Mouse (Mus musculus) hindbrain, embryonic 15.5 days (tissue): ENCODE data around the gene Fam181a. TPM values are rescaled to one million over a fixed set of nuclear protein-coding genes. Genes with fewer than 3 reads are reported as not detected.

Experiments used
- ATAC-seq: fragments of 200-750 bp; cut with Nextera tagmentation; 2 replicates; pipeline ENCODE4 v1.8.0; 2017; ENCODE audit warnings: low read depth, moderate number of reproducible peaks, moderate TSS enrichment; ENCODE audit not compliant: low FRiP score
- H3K27ac ChIP-seq: fragments of 300-500 bp; sonication (generic); replicated peaks from 2 replicates; pipeline ENCODE4 v1.5.1; 2015; ENCODE audit warnings: mild to moderate bottlenecking, inconsistent platforms
- H3K27me3 ChIP-seq: fragments of 300-500 bp; sonication (generic); 2 replicates; pipeline ENCODE4 v1.6.1; 2015; ENCODE audit warnings: control low read depth, inconsistent platforms
- H3K36me3 ChIP-seq: fragments of 300-500 bp; sonication (generic); 2 replicates; pipeline ENCODE4 v1.6.1; 2015; ENCODE audit warnings: control low read depth, inconsistent platforms
- H3K4me1 ChIP-seq: fragments of 300-500 bp; sonication (generic); replicated peaks from 2 replicates; pipeline ENCODE4 v1.6.1; 2015; ENCODE audit warnings: control low read depth, inconsistent platforms
- H3K4me2 ChIP-seq: fragments of 300-500 bp; sonication (generic); 2 replicates; pipeline ENCODE4 v1.6.1; 2015; ENCODE audit warnings: moderate library complexity, mild to moderate bottlenecking, inconsistent platforms
- H3K4me3 ChIP-seq: fragments of 300-500 bp; sonication (generic); 2 replicates; pipeline ENCODE4 v1.5.1; 2015; ENCODE audit warnings: mild to moderate bottlenecking, inconsistent platforms
- H3K9ac ChIP-seq: fragments of 300-500 bp; sonication (generic); 2 replicates; pipeline ENCODE4 v1.6.1; 2015; ENCODE audit warnings: inconsistent platforms
- H3K9me3 ChIP-seq: fragments of 300-500 bp; sonication (generic); 2 replicates; pipeline ENCODE4 v1.6.1; 2016; ENCODE audit warnings: control low read depth, inconsistent platforms
- WGBS: fragments of 180-500 bp; shearing (Covaris S2); methylation state at CpG from one replicate; pipeline ENCODE4 v1.1.7; 2015; 5-methylcytosine and 5-hydroxymethylcytosine counted together
- polyA plus RNA-seq: library from polyadenylated mRNA; unstranded; fragments of >200 nt; fragmentation: Nextera tagmentation; extraction: Ambion mirVana; gene quantifications from 2 replicates; pipeline ENCODE4 v1.2.1, GENCODE M21; 2015

Fam181a gene
- polyA plus RNA-seq, 1 experiment from 2014 or later: 7.2 TPM

DNA sequence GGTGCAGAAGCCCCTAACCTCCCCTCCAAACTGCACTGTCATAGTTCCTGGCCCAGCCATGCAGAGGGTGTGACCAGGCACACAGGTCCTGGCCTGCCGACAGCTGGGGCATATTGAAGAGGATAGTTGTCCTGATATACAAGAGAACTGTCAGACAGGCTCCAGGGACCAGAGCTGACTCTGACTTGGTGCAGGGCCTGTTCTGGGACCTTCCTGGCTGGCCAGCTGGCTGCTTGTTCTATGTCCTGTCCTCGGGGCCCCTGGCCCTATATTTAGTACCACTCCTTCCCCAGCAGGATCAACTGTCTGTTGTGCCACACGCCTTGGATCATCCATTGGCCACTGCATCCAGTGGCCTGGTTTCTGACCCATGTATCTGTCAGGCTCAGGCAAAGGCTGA is 51.6 kb downstream of the Fam181a start:
- Histone ChIP-seq H3K27ac (no peak overlapping the region), H3K4me3 (no peak overlapping the region), H3K9ac (no peak overlapping the region), H3K36me3 (no peaks in the 10 kb centered on the region), H3K4me1 (no peaks in the 10 kb centered on the region), H3K4me2 (no peak overlapping the region), H3K9me3 (no peaks in the 10 kb centered on the region), H3K27me3 (no peaks in the 10 kb centered on the region)
- no peak for ATAC-seq
- 88% methylated on average over 3 of the region's 3 CpGs for WGBS

Other genes with a start within 250 kb of the Fam181a start
- gene Prima1, start 68.8 kb upstream of the Fam181a start, polyA plus RNA-seq: 1.4 and 3.3 TPM in 2 replicates
- 1.0 and 1.2 TPM in 2 replicates for gene Asb2, start 45.0 kb downstream of the Fam181a start, polyA plus RNA-seq
- 22.5 and 24.0 TPM in 2 replicates for gene Otub2, start 77.7 kb downstream of the Fam181a start, polyA plus RNA-seq
- 0.97 and 1.3 TPM in 2 replicates for gene 9330161L09Rik, start 96.8 kb downstream of the Fam181a start, polyA plus RNA-seq
- gene Ddx24, start 114.9 kb downstream of the Fam181a start, polyA plus RNA-seq: 158 and 171 TPM in 2 replicates
- gene Ifi27, start 123.2 kb downstream of the Fam181a start, polyA plus RNA-seq: 14.4 and 18.4 TPM in 2 replicates
- 5.6 and 13.0 TPM in 2 replicates for gene Ifi27l2a, start 132.7 kb downstream of the Fam181a start, polyA plus RNA-seq
- not detected in 2 replicates for gene Ifi27l2b, start 146.2 kb downstream of the Fam181a start, polyA plus RNA-seq
- 2.8 and 2.9 TPM in 2 replicates for gene Ppp4r4, start 221.3 kb downstream of the Fam181a start, polyA plus RNA-seq